Mouse (Mus musculus): Measurements from ENCODE around the gene Insl3. TPM values are rescaled to one million over a fixed set of nuclear protein-coding genes. Genes with fewer than 3 reads are reported as not detected.

The Insl3 gene
- polyA plus RNA-seq, 1 experiment = 6,097 TPM

GRCm38 (mm10) chr8:71709134-71709799 is 20.3 kb downstream of the Insl3 start:
- Histone ChIP-seq H3K36me3 (ENCODE audit: control insufficient read depth, insufficient read depth, low read length) (no peaks in the 10 kb centered on the region), H3K4me3 (ENCODE audit: control insufficient read depth, low read depth, low read length) (peak overlapping the region; percentile 46), H3K27me3 (ENCODE audit: control insufficient read depth, insufficient read depth, low read length) (no peaks in the 10 kb centered on the region), H3K27ac (ENCODE audit: control insufficient read depth, insufficient read depth, low read depth, low read length) (no peak overlapping the region), H3K4me1 (ENCODE audit: control insufficient read depth, insufficient read depth, low read length) (peaks cover 13% of the 10 kb centered on the region)
- TF ChIP-seq CTCF (IDR thresholded peaks at IDR 0.05; ENCODE audit: control insufficient read depth, insufficient read depth, insufficient replicate concordance, low read depth, low read length) (no peak), POLR2A (IDR thresholded peaks at IDR 0.05; ENCODE audit: control insufficient read depth, low read depth, low read length) (no peak)

- TF ChIP-seq POLR2A (IDR thresholded peaks at IDR 0.05; ENCODE audit: control insufficient read depth, low read depth, low read length) (no peak), CTCF (IDR thresholded peaks at IDR 0.05; ENCODE audit: control insufficient read depth, insufficient read depth, insufficient replicate concordance, low read depth, low read length) (peak; percentile 89; the same call in 1 of the 2 replicates)
- no peaks in the 10 kb centered on the region for H3K27me3 ChIP-seq (ENCODE audit: control insufficient read depth, insufficient read depth, low read length)
Measured at GRCm38 (mm10) chr8:71709800-71710446, 20.9 kb downstream of the Insl3 start.

GRCm38 (mm10) chr8:71711574-71711973 is 22.6 kb downstream of the Insl3 start:
- H3K4me1 ChIP-seq (ENCODE audit: control insufficient read depth, insufficient read depth, low read length) = peaks cover 13% of the 10 kb centered on the region
- H3K27ac ChIP-seq (ENCODE audit: control insufficient read depth, insufficient read depth, low read depth, low read length) = no peak overlapping the region
- TF ChIP-seq POLR2A (IDR thresholded peaks at IDR 0.05; ENCODE audit: control insufficient read depth, low read depth, low read length) = no peak
- no peak for TF ChIP-seq CTCF (IDR thresholded peaks at IDR 0.05; ENCODE audit: control insufficient read depth, insufficient read depth, insufficient replicate concordance, low read depth, low read length)
- no peaks in the 10 kb centered on the region for H3K27me3 ChIP-seq (ENCODE audit: control insufficient read depth, insufficient read depth, low read length)
- no peaks in the 10 kb centered on the region for H3K36me3 ChIP-seq (ENCODE audit: control insufficient read depth, insufficient read depth, low read length)
- no peak overlapping the region for H3K4me3 ChIP-seq (ENCODE audit: control insufficient read depth, low read depth, low read length)

More at GRCm38 (mm10) chr8:71709800-71710446, 20.9 kb downstream of the Insl3 start:
- Histone ChIP-seq H3K36me3 (ENCODE audit: control insufficient read depth, insufficient read depth, low read length) (no peaks in the 10 kb centered on the region), H3K4me3 (ENCODE audit: control insufficient read depth, low read depth, low read length) (peak overlapping the region; percentile 46), H3K27ac (ENCODE audit: control insufficient read depth, insufficient read depth, low read depth, low read length) (no peak overlapping the region), H3K4me1 (ENCODE audit: control insufficient read depth, insufficient read depth, low read length) (peaks cover 13% of the 10 kb centered on the region)

- Histone ChIP-seq H3K4me3 (ENCODE audit: control insufficient read depth, low read depth, low read length) (no peak overlapping the region), H3K36me3 (ENCODE audit: control insufficient read depth, insufficient read depth, low read length) (no peaks in the 10 kb centered on the region), H3K27ac (ENCODE audit: control insufficient read depth, insufficient read depth, low read depth, low read length) (no peak overlapping the region), H3K27me3 (ENCODE audit: control insufficient read depth, insufficient read depth, low read length) (no peaks in the 10 kb centered on the region), H3K4me1 (ENCODE audit: control insufficient read depth, insufficient read depth, low read length) (peaks cover 13% of the 10 kb centered on the region)
- TF ChIP-seq POLR2A (IDR thresholded peaks at IDR 0.05; ENCODE audit: control insufficient read depth, low read depth, low read length) = no peak
- no peak for TF ChIP-seq CTCF (IDR thresholded peaks at IDR 0.05; ENCODE audit: control insufficient read depth, insufficient read depth, insufficient replicate concordance, low read depth, low read length)
Measured at GRCm38 (mm10) chr8:71715531-71715930, 26.5 kb downstream of the Insl3 start.

GRCm38 (mm10) chr8:71716561-71717053 is 27.6 kb downstream of the Insl3 start:
- Histone ChIP-seq H3K27me3 (ENCODE audit: control insufficient read depth, insufficient read depth, low read length) (no peaks in the 10 kb centered on the region), H3K27ac (ENCODE audit: control insufficient read depth, insufficient read depth, low read depth, low read length) (no peak overlapping the region), H3K4me1 (ENCODE audit: control insufficient read depth, insufficient read depth, low read length) (peaks cover 13% of the 10 kb centered on the region), H3K36me3 (ENCODE audit: control insufficient read depth, insufficient read depth, low read length) (no peaks in the 10 kb centered on the region), H3K4me3 (ENCODE audit: control insufficient read depth, low read depth, low read length) (no peak overlapping the region)
- TF ChIP-seq POLR2A (IDR thresholded peaks at IDR 0.05; ENCODE audit: control insufficient read depth, low read depth, low read length) (no peak), CTCF (IDR thresholded peaks at IDR 0.05; ENCODE audit: control insufficient read depth, insufficient read depth, insufficient replicate concordance, low read depth, low read length) (no peak)

- TF ChIP-seq CTCF (IDR thresholded peaks at IDR 0.05; ENCODE audit: control insufficient read depth, insufficient read depth, insufficient replicate concordance, low read depth, low read length) (no peak), POLR2A (IDR thresholded peaks at IDR 0.05; ENCODE audit: control insufficient read depth, low read depth, low read length) (no peak)
- Histone ChIP-seq H3K4me3 (ENCODE audit: control insufficient read depth, low read depth, low read length) (no peak overlapping the region), H3K27ac (ENCODE audit: control insufficient read depth, insufficient read depth, low read depth, low read length) (no peak overlapping the region), H3K4me1 (ENCODE audit: control insufficient read depth, insufficient read depth, low read length) (peaks cover 13% of the 10 kb centered on the region), H3K27me3 (ENCODE audit: control insufficient read depth, insufficient read depth, low read length) (no peaks in the 10 kb centered on the region), H3K36me3 (ENCODE audit: control insufficient read depth, insufficient read depth, low read length) (no peaks in the 10 kb centered on the region)
Measured at GRCm38 (mm10) chr8:71717096-71717495, 28.1 kb downstream of the Insl3 start.

GRCm38 (mm10) chr8:71718252-71718651 is 29.2 kb downstream of the Insl3 start:
- no peak overlapping the region for H3K4me3 ChIP-seq (ENCODE audit: control insufficient read depth, low read depth, low read length)
- H3K27ac ChIP-seq (ENCODE audit: control insufficient read depth, insufficient read depth, low read depth, low read length) = no peak overlapping the region
- peaks cover 13% of the 10 kb centered on the region for H3K4me1 ChIP-seq (ENCODE audit: control insufficient read depth, insufficient read depth, low read length)
- TF ChIP-seq POLR2A (IDR thresholded peaks at IDR 0.05; ENCODE audit: control insufficient read depth, low read depth, low read length) = no peak
- TF ChIP-seq CTCF (IDR thresholded peaks at IDR 0.05; ENCODE audit: control insufficient read depth, insufficient read depth, insufficient replicate concordance, low read depth, low read length) = no peak
- H3K36me3 ChIP-seq (ENCODE audit: control insufficient read depth, insufficient read depth, low read length) = no peaks in the 10 kb centered on the region
- H3K27me3 ChIP-seq (ENCODE audit: control insufficient read depth, insufficient read depth, low read length) = no peaks in the 10 kb centered on the region

Measured in testis, adult 2 months (tissue).